Mouse (Mus musculus): ENCODE measurements at regions not wholly inside any gene's neighbourhood (a gene's known extent, or its start where the extent isn't known, plus 50 kb on each side); places are given as distances from the start of the nearest gene placed in this dataset.
A peak's percentile ranks its signal among the peaks of the same experiment; 100 is the strongest.

DNA sequence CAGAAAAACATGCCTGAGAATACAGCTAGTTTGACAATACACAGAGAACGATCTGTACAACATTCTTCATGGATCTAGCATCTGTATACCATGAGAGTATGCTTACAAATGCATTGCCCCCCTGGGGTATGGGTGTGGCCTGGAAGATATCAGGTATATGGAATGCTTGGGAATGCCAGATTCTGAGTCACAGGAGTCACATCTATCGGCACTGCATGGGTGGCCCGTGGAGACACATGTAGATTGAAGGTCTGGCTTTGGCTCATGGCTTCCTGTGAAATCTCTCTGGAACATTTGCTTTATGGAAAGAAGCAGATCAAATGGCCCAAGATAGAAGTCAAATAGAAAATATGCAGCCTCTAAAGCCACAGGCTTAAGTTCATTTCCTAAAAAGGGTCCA, 59.6 kb downstream of the Kcne4 start:
- Histone ChIP-seq H3K27me3 (replicated peaks) (no peaks in the 10 kb centered on the region), H3K4me3 (replicated peaks) (no peak overlapping the region), H3K4me2 (replicated peaks) (no peak overlapping the region), H3K36me3 (no peaks in the 10 kb centered on the region), H3K4me1 (replicated peaks) (no peaks in the 10 kb centered on the region), H3K27ac (no peak overlapping the region), H3K9me3 (no peaks in the 10 kb centered on the region), H3K9ac (no peak overlapping the region)
- WGBS: 85% methylated on average over 3 of the region's 3 CpGs
- no peak for ATAC-seq

GRCm38 (mm10) chr1:78879246-78879645, 62.7 kb downstream of the Kcne4 start:
- WGBS: 57% methylated on average over 2 of the region's 2 CpGs
- H3K9ac ChIP-seq: no peak overlapping the region
- no peak overlapping the region for H3K27ac ChIP-seq
- no peaks in the 10 kb centered on the region for H3K36me3 ChIP-seq
- no peaks in the 10 kb centered on the region for H3K4me1 ChIP-seq (replicated peaks)
- peak; percentile 91 for ATAC-seq
- no peaks in the 10 kb centered on the region for H3K9me3 ChIP-seq
- no peak overlapping the region for H3K4me3 ChIP-seq (replicated peaks)
- no peak overlapping the region for H3K4me2 ChIP-seq (replicated peaks)
- H3K27me3 ChIP-seq (replicated peaks): no peaks in the 10 kb centered on the region

GRCm38 (mm10) chr1:78882455-78882854, 65.9 kb downstream of the Kcne4 start:
- no peaks in the 10 kb centered on the region for H3K4me1 ChIP-seq (replicated peaks)
- no peak overlapping the region for H3K27ac ChIP-seq
- 87% methylated on average over 3 of the region's 3 CpGs for WGBS
- ATAC-seq: no peak
- H3K4me2 ChIP-seq (replicated peaks): no peak overlapping the region
- H3K4me3 ChIP-seq (replicated peaks): no peak overlapping the region
- no peaks in the 10 kb centered on the region for H3K9me3 ChIP-seq
- no peak overlapping the region for H3K9ac ChIP-seq
- H3K36me3 ChIP-seq: no peaks in the 10 kb centered on the region
- no peaks in the 10 kb centered on the region for H3K27me3 ChIP-seq (replicated peaks)

- H3K4me2 ChIP-seq (replicated peaks): no peak overlapping the region
- no peaks in the 10 kb centered on the region for H3K36me3 ChIP-seq
- no peaks in the 10 kb centered on the region for H3K9me3 ChIP-seq
- no peak overlapping the region for H3K9ac ChIP-seq
- H3K27me3 ChIP-seq (replicated peaks): no peaks in the 10 kb centered on the region
- WGBS: 71% methylated on average over 9 of the region's 9 CpGs
- no peak overlapping the region for H3K27ac ChIP-seq
- H3K4me1 ChIP-seq (replicated peaks): no peaks in the 10 kb centered on the region
- no peak overlapping the region for H3K4me3 ChIP-seq (replicated peaks)
- no peak for ATAC-seq
Observed at GRCm38 (mm10) chr1:78889241-78889640, 72.7 kb downstream of the Kcne4 start.

- 85% methylated on average over 3 of the region's 3 CpGs for WGBS
- ATAC-seq: no peak
- no peaks in the 10 kb centered on the region for H3K27me3 ChIP-seq (replicated peaks)
- H3K36me3 ChIP-seq: no peaks in the 10 kb centered on the region
- no peak overlapping the region for H3K27ac ChIP-seq
- H3K4me1 ChIP-seq (replicated peaks): no peaks in the 10 kb centered on the region
- no peak overlapping the region for H3K9ac ChIP-seq
- H3K4me2 ChIP-seq (replicated peaks): no peak overlapping the region
- no peaks in the 10 kb centered on the region for H3K9me3 ChIP-seq
- H3K4me3 ChIP-seq (replicated peaks): no peak overlapping the region
Observed at GRCm38 (mm10) chr1:78891344-78891743, 74.8 kb downstream of the Kcne4 start.

DNA sequence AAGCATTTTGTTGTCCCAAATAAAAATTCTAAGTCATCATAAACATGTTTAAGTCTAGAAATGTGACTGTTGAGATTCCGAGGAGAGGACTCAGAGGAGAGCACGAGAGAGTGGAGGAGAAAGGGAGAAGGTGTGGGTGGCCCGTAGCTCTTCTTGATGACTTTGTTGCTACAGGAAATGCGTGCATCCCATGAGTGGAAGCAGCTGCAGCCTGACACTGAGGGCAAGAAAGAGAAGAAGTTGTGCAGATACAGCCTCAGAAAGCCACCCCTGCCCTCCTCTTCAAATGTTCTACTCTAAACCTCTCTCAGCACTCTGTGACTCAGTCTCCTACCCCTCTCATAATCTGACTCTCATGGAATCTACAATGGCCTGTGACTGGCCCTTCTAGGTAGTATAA, 77.7 kb downstream of the Kcne4 start:
- Histone ChIP-seq H3K36me3 (no peaks in the 10 kb centered on the region), H3K9ac (no peak overlapping the region), H3K4me3 (replicated peaks) (no peak overlapping the region), H3K27ac (no peak overlapping the region), H3K9me3 (no peaks in the 10 kb centered on the region), H3K4me2 (replicated peaks) (no peak overlapping the region), H3K4me1 (replicated peaks) (no peaks in the 10 kb centered on the region), H3K27me3 (replicated peaks) (no peaks in the 10 kb centered on the region)
- no peak for ATAC-seq
- 40% methylated on average over 4 of the region's 4 CpGs for WGBS

DNA sequence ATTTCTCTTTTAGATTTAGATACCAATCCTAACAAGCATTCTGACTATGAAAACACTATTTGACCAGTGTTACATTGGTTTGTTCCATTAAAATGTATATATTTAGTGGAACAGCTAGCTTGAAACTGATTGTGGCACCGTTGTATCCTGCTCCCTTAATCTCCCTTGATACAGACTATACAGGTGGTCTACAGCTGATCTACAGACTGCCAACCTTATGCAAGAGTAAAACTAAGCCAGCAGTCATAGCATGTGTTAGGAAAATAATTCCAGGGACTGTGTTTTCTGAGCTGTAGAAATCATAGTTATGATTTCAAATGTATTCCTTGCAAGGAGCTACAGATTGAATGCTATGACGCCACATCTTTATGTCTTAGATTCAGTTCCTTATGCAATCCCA, 78.6 kb downstream of the Kcne4 start:
- H3K9me3 ChIP-seq: no peaks in the 10 kb centered on the region
- H3K4me2 ChIP-seq (replicated peaks): no peak overlapping the region
- 94% methylated on average over 2 of the region's 2 CpGs for WGBS
- no peak overlapping the region for H3K4me3 ChIP-seq (replicated peaks)
- no peaks in the 10 kb centered on the region for H3K36me3 ChIP-seq
- H3K4me1 ChIP-seq (replicated peaks): no peaks in the 10 kb centered on the region
- H3K27me3 ChIP-seq (replicated peaks): no peaks in the 10 kb centered on the region
- H3K27ac ChIP-seq: no peak overlapping the region
- no peak overlapping the region for H3K9ac ChIP-seq
- no peak for ATAC-seq

DNA sequence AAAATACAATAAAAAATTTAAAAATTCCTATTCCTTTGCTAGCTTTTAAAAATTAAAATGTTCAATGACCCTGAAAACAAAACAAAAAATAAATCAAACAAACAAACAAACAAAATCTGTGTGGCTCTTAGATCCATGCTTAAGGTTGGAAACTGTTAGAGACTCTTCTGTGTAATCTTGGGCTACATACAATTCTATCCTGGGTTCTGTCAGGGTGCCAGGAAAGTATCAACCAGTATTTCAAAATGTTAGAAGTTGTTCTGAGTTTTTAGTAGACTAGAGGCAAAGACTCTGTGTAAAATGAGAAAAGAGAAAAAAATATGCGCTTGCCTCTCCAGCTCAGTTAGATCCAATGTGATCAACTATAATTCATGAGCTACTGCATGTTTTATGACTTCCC, 91.0 kb downstream of the Kcne4 start:
- Histone ChIP-seq H3K9ac (no peak overlapping the region), H3K4me2 (replicated peaks) (no peak overlapping the region), H3K4me3 (replicated peaks) (no peak overlapping the region), H3K27me3 (replicated peaks) (no peaks in the 10 kb centered on the region), H3K4me1 (replicated peaks) (no peaks in the 10 kb centered on the region), H3K27ac (no peak overlapping the region), H3K9me3 (no peaks in the 10 kb centered on the region), H3K36me3 (no peaks in the 10 kb centered on the region)
- ATAC-seq: no peak
- 70% methylated on average over 1 of the region's 1 CpGs for WGBS

DNA sequence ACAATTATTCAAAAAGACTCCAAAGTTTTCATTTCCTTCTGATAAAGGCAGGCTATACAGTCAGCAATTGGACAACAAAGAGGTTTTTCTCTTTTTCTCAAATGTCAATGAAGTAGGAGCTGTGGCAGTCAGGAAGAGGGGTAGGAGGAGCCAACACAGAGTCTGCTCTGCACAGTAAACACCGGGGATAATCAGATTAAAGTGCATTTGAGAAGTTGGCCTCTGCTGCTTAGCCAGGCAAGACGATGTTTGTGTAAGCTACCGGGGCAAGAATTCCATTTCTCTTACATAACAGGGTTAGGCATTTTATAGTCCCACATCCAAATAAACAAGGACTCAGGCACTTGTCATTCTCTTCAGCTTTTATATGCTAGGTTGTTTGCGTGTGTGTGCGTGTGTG, 91.4 kb downstream of the Kcne4 start:
- Histone ChIP-seq H3K9ac (no peak overlapping the region), H3K36me3 (no peaks in the 10 kb centered on the region), H3K4me3 (replicated peaks) (no peak overlapping the region), H3K27me3 (replicated peaks) (no peaks in the 10 kb centered on the region), H3K4me2 (replicated peaks) (no peak overlapping the region), H3K27ac (no peak overlapping the region), H3K9me3 (no peaks in the 10 kb centered on the region), H3K4me1 (replicated peaks) (no peaks in the 10 kb centered on the region)
- 36% methylated on average over 5 of the region's 5 CpGs for WGBS
- peak; percentile 53; the same call in 1 of the 2 replicates for ATAC-seq

- WGBS: 26% methylated on average over 2 of the region's 2 CpGs
- ATAC-seq: no peak
Observed at GRCm38 (mm10) chr1:78913791-78914190, 97.2 kb downstream of the Kcne4 start.

DNA sequence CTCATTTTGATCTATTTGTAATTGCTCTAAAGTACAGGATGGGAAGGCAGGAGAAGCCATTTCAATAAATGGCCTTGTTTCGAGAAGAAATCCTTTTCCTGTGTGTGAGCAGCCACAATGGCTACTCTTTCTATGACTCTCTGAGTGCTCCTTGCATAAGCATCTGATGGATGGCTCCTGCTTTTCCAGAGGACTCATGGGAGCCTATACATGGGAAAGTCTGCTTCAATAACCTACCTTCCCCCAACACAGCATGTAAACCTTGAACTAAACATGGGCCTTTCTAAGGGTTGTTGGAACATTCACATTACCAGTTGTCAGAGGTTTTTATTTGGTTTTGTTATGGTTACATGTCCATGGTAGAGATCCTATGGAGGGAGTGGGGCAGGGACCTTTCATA, 103.3 kb downstream of the Kcne4 start:
- no peak for ATAC-seq
- Histone ChIP-seq H3K9ac (no peak overlapping the region), H3K9me3 (no peaks in the 10 kb centered on the region), H3K4me2 (replicated peaks) (no peak overlapping the region), H3K36me3 (no peaks in the 10 kb centered on the region), H3K4me3 (replicated peaks) (no peak overlapping the region), H3K27ac (no peak overlapping the region), H3K27me3 (replicated peaks) (no peaks in the 10 kb centered on the region), H3K4me1 (replicated peaks) (no peaks in the 10 kb centered on the region)
- WGBS: 37% methylated on average over 1 of the region's 1 CpGs

More at GRCm38 (mm10) chr1:78913791-78914190, 97.2 kb downstream of the Kcne4 start:
- Histone ChIP-seq H3K4me1 (replicated peaks) (no peaks in the 10 kb centered on the region), H3K27ac (no peak overlapping the region), H3K27me3 (replicated peaks) (no peaks in the 10 kb centered on the region), H3K9ac (no peak overlapping the region), H3K4me2 (replicated peaks) (no peak overlapping the region), H3K36me3 (no peaks in the 10 kb centered on the region), H3K9me3 (no peaks in the 10 kb centered on the region), H3K4me3 (replicated peaks) (no peak overlapping the region)

DNA sequence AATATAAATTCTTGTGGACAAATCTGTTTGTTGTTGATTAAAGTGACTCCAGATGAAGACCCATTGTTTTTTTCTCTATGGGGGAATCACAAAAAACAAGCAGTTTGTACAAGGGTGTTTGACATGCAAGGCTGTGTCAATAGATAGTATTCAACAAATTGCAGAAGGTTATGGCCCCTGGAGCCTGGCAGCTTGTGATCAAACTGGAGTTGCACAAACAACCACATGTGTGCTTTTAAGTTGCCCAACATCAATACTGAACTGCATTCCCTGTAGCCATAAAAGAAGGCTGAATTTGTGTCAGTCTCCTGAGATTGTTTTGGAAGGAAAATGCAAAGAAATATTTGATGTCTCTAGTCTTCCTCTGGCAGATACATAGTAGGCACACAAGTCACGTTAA, 113.4 kb downstream of the Kcne4 start:
- H3K9me3 ChIP-seq: no peaks in the 10 kb centered on the region
- no peak for ATAC-seq
- no peaks in the 10 kb centered on the region for H3K27me3 ChIP-seq (replicated peaks)
- 81% methylated on average over 1 of the region's 1 CpGs for WGBS
- H3K4me3 ChIP-seq (replicated peaks): no peak overlapping the region
- H3K4me1 ChIP-seq (replicated peaks): no peaks in the 10 kb centered on the region
- H3K9ac ChIP-seq: no peak overlapping the region
- no peak overlapping the region for H3K27ac ChIP-seq
- no peak overlapping the region for H3K4me2 ChIP-seq (replicated peaks)
- no peaks in the 10 kb centered on the region for H3K36me3 ChIP-seq

- Histone ChIP-seq H3K4me1 (replicated peaks) (no peaks in the 10 kb centered on the region), H3K9me3 (no peaks in the 10 kb centered on the region), H3K27me3 (replicated peaks) (no peaks in the 10 kb centered on the region), H3K36me3 (no peaks in the 10 kb centered on the region), H3K9ac (no peak overlapping the region), H3K27ac (no peak overlapping the region), H3K4me2 (replicated peaks) (no peak overlapping the region), H3K4me3 (replicated peaks) (no peak overlapping the region)
- ATAC-seq: no peak
Observed at GRCm38 (mm10) chr1:78939871-78940270, 123.3 kb downstream of the Kcne4 start.

GRCm38 (mm10) chr1:78945588-78945987, 129.0 kb downstream of the Kcne4 start:
- Histone ChIP-seq H3K27ac (no peak overlapping the region), H3K36me3 (no peaks in the 10 kb centered on the region), H3K9me3 (no peaks in the 10 kb centered on the region), H3K27me3 (replicated peaks) (no peaks in the 10 kb centered on the region), H3K4me3 (replicated peaks) (no peak overlapping the region), H3K4me2 (replicated peaks) (no peak overlapping the region), H3K9ac (no peak overlapping the region), H3K4me1 (replicated peaks) (no peaks in the 10 kb centered on the region)
- no peak for ATAC-seq
- WGBS: 79% methylated on average over 2 of the region's 2 CpGs

Data from intestine, embryonic 15.5 days (tissue).